Mouse (Mus musculus) ES-E14 (cell line): ENCODE data around the gene Pde4dip. TPM values are rescaled to one million over a fixed set of nuclear protein-coding genes. Genes with fewer than 3 reads are reported as not detected.

Experiments
- DNase-seq: peaks from one replicate; pipeline ENCODE4 v3.0.0-alpha.2; 2013; ENCODE audit warnings: low read depth, low spot score
- H3K27ac ChIP-seq: 2 replicates; pipeline ENCODE4 v1.5.1; 2012; ENCODE audit warnings: low read depth, mild to moderate bottlenecking, low read length, moderate library complexity, mixed read lengths; ENCODE audit not compliant: poor library complexity, insufficient read depth, severe bottlenecking
- H3K36me3 ChIP-seq: 2 replicates; pipeline ENCODE4 v1.6.1; 2012; ENCODE audit warnings: mild to moderate bottlenecking, low read length, moderate library complexity, mixed read lengths; ENCODE audit not compliant: control insufficient read depth, poor library complexity, insufficient read depth, severe bottlenecking
- H3K4me1 ChIP-seq, 2 experiments: fragments of 150-350 bp in 1 of 2; sonication (generic) in 1 of 2; 2 replicates each; pipeline ENCODE4 v1.6.1; 2012; ENCODE audit warnings: low read length in 2 of 2, mild to moderate bottlenecking in 1 of 2, mixed read lengths in 1 of 2; ENCODE audit not compliant: control insufficient read depth in 2 of 2, insufficient read depth in 2 of 2, poor library complexity in 1 of 2
- H3K4me3 ChIP-seq, 2 experiments: fragments of 150-350 bp in 1 of 2; sonication (generic) in 1 of 2; 2 replicates each; pipeline ENCODE4 v1.5.1; 2012; ENCODE audit warnings: low read length in 2 of 2, low read depth in 1 of 2, mild to moderate bottlenecking in 1 of 2, mixed read lengths in 1 of 2; ENCODE audit not compliant: insufficient read depth in 1 of 2, poor library complexity in 1 of 2, severe bottlenecking in 1 of 2
- H3K9ac ChIP-seq: 2 replicates; pipeline ENCODE4 v1.6.1; 2012; ENCODE audit warnings: low read depth, mild to moderate bottlenecking, low read length, mixed read lengths; ENCODE audit not compliant: poor library complexity, insufficient read depth, severe bottlenecking
- H3K9me3 ChIP-seq: fragments of 150-350 bp; sonication (generic); 2 replicates; pipeline ENCODE4 v1.6.1; 2012; ENCODE audit warnings: low read depth, mild to moderate bottlenecking, low read length; ENCODE audit not compliant: control insufficient read depth, insufficient read depth
- CHD2 ChIP-seq: IDR thresholded peaks from 2 replicates; pipeline ENCODE4 v1.6.1; 2014; ENCODE audit warnings: mild to moderate bottlenecking, low read depth, low read length, inconsistent platforms
- HCFC1 ChIP-seq: IDR thresholded peaks from 2 replicates; pipeline ENCODE4 v1.6.1; 2012; ENCODE audit warnings: low read length, inconsistent platforms, borderline replicate concordance; ENCODE audit not compliant: insufficient read depth
- MAFK ChIP-seq: IDR thresholded peaks from 2 replicates; pipeline ENCODE4 v1.6.1; 2014; ENCODE audit warnings: mild to moderate bottlenecking, low read depth, low read length, inconsistent platforms; ENCODE audit not compliant: insufficient read depth
- ZC3H11A ChIP-seq: IDR thresholded peaks from 2 replicates; pipeline ENCODE4 v1.6.1; 2012; ENCODE audit warnings: low read depth, mild to moderate bottlenecking, inconsistent platforms, low read length, borderline replicate concordance
- ZNF384 ChIP-seq: IDR thresholded peaks from 2 replicates; pipeline ENCODE4 v1.6.1; 2012; ENCODE audit warnings: low read depth, low read length, inconsistent platforms
- in situ Hi-C, 2 experiments: fragments of 600-800 bp; cut with MboI; formaldehyde crosslinking; loops; one replicate each; pipeline ENCODE4 v1.15.1; 2025; ENCODE audit warnings: low sequenced_read_pairs in 2 of 2, inconsistent platforms in 1 of 2; ENCODE audit not compliant: unreplicated experiment in 2 of 2
- total RNA-seq: library from RNA; depleted of rRNA; stranded (reverse); fragments of 300-350 nt; gene quantifications from 2 replicates; pipeline ENCODE4 v1.2.3, GENCODE M21; 2012

Gene Pde4dip
- total RNA-seq, 1 experiment, result 12.0 TPM

GRCm38 (mm10) chr3:97842641-97843040 is 45.9 kb downstream of the Pde4dip start:
- TF ChIP-seq ZNF384 (no peak), ZC3H11A (no peak), MAFK (no peak), CHD2 (no peak), HCFC1 (no peak)

GRCm38 (mm10) chr3:97840439-97840838 is 48.1 kb downstream of the Pde4dip start:
- H3K9me3 ChIP-seq, result no peaks in the 10 kb centered on the region
- in situ Hi-C loops, result no loop called here
- H3K36me3 ChIP-seq, result no peaks in the 10 kb centered on the region
- H3K4me1 ChIP-seq, result no peaks in the 10 kb centered on the region
- DNase-seq, result no peak
- no peak overlapping the region for H3K4me3 ChIP-seq
- no peak overlapping the region for H3K27ac ChIP-seq
- H3K9ac ChIP-seq, result no peak overlapping the region
- TF ChIP-seq HCFC1 (no peak), MAFK (no peak), ZNF384 (no peak)

More at GRCm38 (mm10) chr3:97842641-97843040, 45.9 kb downstream of the Pde4dip start:
- Histone ChIP-seq H3K9me3 (no peaks in the 10 kb centered on the region), H3K4me1 (no peaks in the 10 kb centered on the region), H3K4me3 (no peak overlapping the region), H3K27ac (no peak overlapping the region), H3K9ac (no peak overlapping the region), H3K36me3 (no peaks in the 10 kb centered on the region)
- in situ Hi-C loops, result no loop called here
- DNase-seq, result no peak

- TF ChIP-seq HCFC1, result no peak
- no peak for TF ChIP-seq ZNF384
- TF ChIP-seq MAFK, result no peak
- no peak for TF ChIP-seq ZC3H11A
- TF ChIP-seq CHD2, result no peak
- in situ Hi-C loops, result no loop called here
- no peak overlapping the region for H3K4me3 ChIP-seq
- H3K9me3 ChIP-seq, result no peaks in the 10 kb centered on the region
- no peak overlapping the region for H3K27ac ChIP-seq
- H3K9ac ChIP-seq, result no peak overlapping the region
- no peaks in the 10 kb centered on the region for H3K4me1 ChIP-seq
- DNase-seq, result no peak
- H3K36me3 ChIP-seq, result no peaks in the 10 kb centered on the region
Observed at GRCm38 (mm10) chr3:97835888-97836287, 52.6 kb downstream of the Pde4dip start.

GRCm38 (mm10) chr3:97834625-97835024 is 53.9 kb downstream of the Pde4dip start:
- no peak overlapping the region for H3K27ac ChIP-seq
- TF ChIP-seq MAFK, result no peak
- TF ChIP-seq CHD2, result no peak
- no peak for TF ChIP-seq ZNF384
- no peak for TF ChIP-seq ZC3H11A
- TF ChIP-seq HCFC1, result no peak
- in situ Hi-C loops, result no loop called here
- DNase-seq, result no peak
- H3K9me3 ChIP-seq, result no peaks in the 10 kb centered on the region
- H3K4me1 ChIP-seq, result no peaks in the 10 kb centered on the region
- no peak overlapping the region for H3K9ac ChIP-seq
- no peaks in the 10 kb centered on the region for H3K36me3 ChIP-seq
- H3K4me3 ChIP-seq, result no peak overlapping the region

- Histone ChIP-seq H3K4me1 (no peaks in the 10 kb centered on the region), H3K36me3 (no peaks in the 10 kb centered on the region), H3K9me3 (no peaks in the 10 kb centered on the region), H3K4me3 (no peak overlapping the region), H3K9ac (no peak overlapping the region), H3K27ac (no peak overlapping the region)
- in situ Hi-C loops, result no loop called here
- DNase-seq, result no peak
- TF ChIP-seq ZC3H11A (no peak), MAFK (no peak), HCFC1 (no peak), ZNF384 (no peak), CHD2 (no peak)
Observed at GRCm38 (mm10) chr3:97831564-97832320, 56.8 kb downstream of the Pde4dip start.
